Mouse (Mus musculus) lung, embryonic 16.5 days (tissue): ENCODE results near the gene Gm17334. TPM values are rescaled to one million over a fixed set of nuclear protein-coding genes. Genes with fewer than 3 reads are reported as not detected.

Experiments used
- ATAC-seq: fragments of 200-750 bp; cut with Nextera tagmentation; 2 replicates; pipeline ENCODE4 v1.8.0; 2017; ENCODE audit warnings: low read depth, mild to moderate bottlenecking, moderate library complexity
- H3K27ac ChIP-seq: fragments of 300-500 bp; sonication (generic); 2 replicates; pipeline ENCODE4 v1.5.1; 2014; ENCODE audit warnings: mild to moderate bottlenecking, control low read depth, low read length
- H3K27me3 ChIP-seq: fragments of 300-500 bp; sonication (generic); 2 replicates; pipeline ENCODE4 v1.6.1; 2014; ENCODE audit warnings: low read depth, low read length, mixed read lengths; ENCODE audit not compliant: control insufficient read depth, insufficient read depth
- H3K36me3 ChIP-seq: fragments of 300-500 bp; sonication (generic); 2 replicates; pipeline ENCODE4 v1.6.1; 2014; ENCODE audit warnings: low read length; ENCODE audit not compliant: control insufficient read depth, insufficient read depth
- H3K4me1 ChIP-seq: fragments of 300-500 bp; sonication (generic); replicated peaks from 2 replicates; pipeline ENCODE4 v1.6.1; 2014; ENCODE audit warnings: low read length, mixed read lengths; ENCODE audit not compliant: control insufficient read depth, insufficient read depth
- H3K4me2 ChIP-seq: fragments of 300-500 bp; sonication (generic); 2 replicates; pipeline ENCODE4 v1.6.1; 2014; ENCODE audit warnings: low read depth, low read length, control low read depth
- H3K4me3 ChIP-seq: fragments of 300-500 bp; sonication (generic); 2 replicates; pipeline ENCODE4 v1.5.1; 2014; ENCODE audit warnings: mild to moderate bottlenecking, low read length, control low read depth
- H3K9ac ChIP-seq: fragments of 300-500 bp; sonication (generic); 2 replicates; pipeline ENCODE4 v1.6.1; 2014; ENCODE audit warnings: low read length, control low read depth
- H3K9me3 ChIP-seq: fragments of 300-500 bp; sonication (generic); 2 replicates; pipeline ENCODE4 v1.6.1; 2016; ENCODE audit warnings: low read length; ENCODE audit not compliant: control insufficient read depth
- WGBS: fragments of 180-500 bp; shearing (Covaris S2); extraction: QIAGEN DNeasy Blood & Tissue Kit; methylation state at CpG from one replicate; pipeline ENCODE4 v1.1.7; 2014; 5-methylcytosine and 5-hydroxymethylcytosine counted together
- polyA plus RNA-seq: library from polyadenylated mRNA; unstranded; fragments of >200 nt; fragmentation: Nextera tagmentation; extraction: Ambion mirVana; gene quantifications from 2 replicates; pipeline ENCODE4 v1.2.1, GENCODE M21; 2015

Gene Gm17334
- polyA plus RNA-seq, 1 experiment from 2014 or later: 0.39 TPM

- no peak overlapping the region for H3K4me2 ChIP-seq
- ATAC-seq: no peak
- H3K9ac ChIP-seq: no peak overlapping the region
- no peak overlapping the region for H3K4me3 ChIP-seq
- 68% methylated on average over 3 of the region's 3 CpGs for WGBS
- H3K27ac ChIP-seq: no peak overlapping the region
- H3K9me3 ChIP-seq: no peaks in the 10 kb centered on the region; the same call in 1 of the 2 replicates
- no peaks in the 10 kb centered on the region for H3K36me3 ChIP-seq
- no peaks in the 10 kb centered on the region for H3K27me3 ChIP-seq
- H3K4me1 ChIP-seq: peaks cover 12% of the 10 kb centered on the region
Observed at GRCm38 (mm10) chr11:53789277-53789676, 16.3 kb upstream of the Gm17334 start.

GRCm38 (mm10) chr11:53788196-53788595, 15.2 kb upstream of the Gm17334 start:
- Histone ChIP-seq H3K36me3 (no peaks in the 10 kb centered on the region), H3K4me1 (peaks cover 5% of the 10 kb centered on the region; the same call in 1 of the 2 replicates), H3K27me3 (no peaks in the 10 kb centered on the region), H3K4me2 (no peak overlapping the region), H3K9ac (no peak overlapping the region), H3K27ac (no peak overlapping the region), H3K4me3 (no peak overlapping the region), H3K9me3 (no peaks in the 10 kb centered on the region; the same call in 1 of the 2 replicates)
- peak; percentile 53 for ATAC-seq
- WGBS: 58% methylated on average over 6 of the region's 8 CpGs

GRCm38 (mm10) chr11:53786058-53787031, 13.4 kb upstream of the Gm17334 start:
- H3K9ac ChIP-seq: no peak overlapping the region
- H3K27ac ChIP-seq: peak overlapping the region; percentile 7; the same call in 1 of the 2 replicates
- H3K9me3 ChIP-seq: no peaks in the 10 kb centered on the region
- WGBS: 65% methylated on average over 13 of the region's 13 CpGs
- no peak overlapping the region for H3K4me3 ChIP-seq
- H3K4me2 ChIP-seq: no peak overlapping the region
- no peaks in the 10 kb centered on the region for H3K27me3 ChIP-seq
- peaks cover 5% of the 10 kb centered on the region; the same call in 1 of the 2 replicates for H3K4me1 ChIP-seq
- no peaks in the 10 kb centered on the region for H3K36me3 ChIP-seq
- ATAC-seq: no peak

GRCm38 (mm10) chr11:53785311-53785936, 12.4 kb upstream of the Gm17334 start:
- ATAC-seq: no peak
- Histone ChIP-seq H3K9ac (no peak overlapping the region), H3K4me3 (no peak overlapping the region), H3K36me3 (no peaks in the 10 kb centered on the region), H3K4me1 (peaks cover 5% of the 10 kb centered on the region; the same call in 1 of the 2 replicates), H3K27me3 (no peaks in the 10 kb centered on the region), H3K27ac (peak overlapping the region; percentile 7; the same call in 1 of the 2 replicates), H3K4me2 (no peak overlapping the region), H3K9me3 (no peaks in the 10 kb centered on the region)
- WGBS: 61% methylated on average over 3 of the region's 3 CpGs

- H3K4me3 ChIP-seq: no peak overlapping the region
- H3K27ac ChIP-seq: no peak overlapping the region
- no peak for ATAC-seq
- H3K9me3 ChIP-seq: no peaks in the 10 kb centered on the region
- H3K27me3 ChIP-seq: no peaks in the 10 kb centered on the region
- no peak overlapping the region for H3K4me2 ChIP-seq
- 82% methylated on average over 9 of the region's 9 CpGs for WGBS
- no peak overlapping the region for H3K9ac ChIP-seq
- peaks cover 2% of the 10 kb centered on the region; the same call in 1 of the 2 replicates for H3K4me1 ChIP-seq
- no peaks in the 10 kb centered on the region for H3K36me3 ChIP-seq
Observed at GRCm38 (mm10) chr11:53783288-53783687, 10.3 kb upstream of the Gm17334 start.

GRCm38 (mm10) chr11:53781964-53782363, 9.0 kb upstream of the Gm17334 start:
- ATAC-seq: no peak
- WGBS: 72% methylated on average over 7 of the region's 7 CpGs

GRCm38 (mm10) chr11:53781201-53781775, 8.3 kb upstream of the Gm17334 start:
- Histone ChIP-seq H3K4me2 (no peak overlapping the region), H3K9ac (no peak overlapping the region), H3K27me3 (no peaks in the 10 kb centered on the region), H3K9me3 (no peaks in the 10 kb centered on the region), H3K4me3 (no peak overlapping the region), H3K36me3 (peaks cover 4% of the 10 kb centered on the region; the same call in 1 of the 2 replicates), H3K27ac (no peak overlapping the region), H3K4me1 (no peaks in the 10 kb centered on the region; the same call in 1 of the 2 replicates)
- 76% methylated on average over 4 of the region's 4 CpGs for WGBS
- no peak for ATAC-seq

More at GRCm38 (mm10) chr11:53781964-53782363, 9.0 kb upstream of the Gm17334 start:
- Histone ChIP-seq H3K27ac (no peak overlapping the region), H3K9ac (no peak overlapping the region), H3K9me3 (no peaks in the 10 kb centered on the region), H3K27me3 (no peaks in the 10 kb centered on the region), H3K4me1 (no peaks in the 10 kb centered on the region; the same call in 1 of the 2 replicates), H3K4me2 (no peak overlapping the region), H3K36me3 (peaks cover 1% of the 10 kb centered on the region; the same call in 1 of the 2 replicates), H3K4me3 (no peak overlapping the region)

GRCm38 (mm10) chr11:53780262-53780661, 7.3 kb upstream of the Gm17334 start:
- WGBS: 53% methylated on average over 3 of the region's 3 CpGs
- ATAC-seq: no peak
- no peak overlapping the region for H3K4me3 ChIP-seq

More at GRCm38 (mm10) chr11:53780262-53780661, 7.3 kb upstream of the Gm17334 start:
- H3K4me1 ChIP-seq: no peaks in the 10 kb centered on the region; the same call in 1 of the 2 replicates
- H3K9me3 ChIP-seq: no peaks in the 10 kb centered on the region
- peaks cover 4% of the 10 kb centered on the region; the same call in 1 of the 2 replicates for H3K36me3 ChIP-seq
- no peak overlapping the region for H3K9ac ChIP-seq
- no peak overlapping the region for H3K27ac ChIP-seq
- H3K4me2 ChIP-seq: no peak overlapping the region
- H3K27me3 ChIP-seq: no peaks in the 10 kb centered on the region
